Mouse (Mus musculus) heart, embryonic 14.5 days (tissue): ENCODE results near the gene Traf7. TPM values are rescaled to one million over a fixed set of nuclear protein-coding genes. Genes with fewer than 3 reads are reported as not detected.
A peak's percentile ranks its signal among the peaks of the same experiment; 100 is the strongest.

ENCODE experiments used
- ATAC-seq: fragments of 200-750 bp; cut with Nextera tagmentation; 2 replicates; pipeline ENCODE4 v1.8.0; 2017; ENCODE audit warnings: low read depth, moderate TSS enrichment; ENCODE audit not compliant: insufficient number of reproducible peaks, insufficient read depth, low FRiP score
- H3K27ac ChIP-seq, 2 experiments: fragments of 200-500 bp in 1 of 2; fragments of 300-500 bp in 1 of 2; sonication (generic) in 1 of 2; replicated peaks in 1 of 2; 2 replicates each; pipeline ENCODE4 v1.5.1; 2012 to 2014; ENCODE audit warnings: low read depth in 2 of 2, low read length in 2 of 2, control low read depth in 1 of 2, mild to moderate bottlenecking in 1 of 2, mixed read lengths in 1 of 2; ENCODE audit not compliant: control insufficient read depth in 1 of 2, insufficient read depth in 1 of 2
- H3K27me3 ChIP-seq: fragments of 300-500 bp; sonication (generic); 2 replicates; pipeline ENCODE4 v1.6.1; 2014; ENCODE audit warnings: mild to moderate bottlenecking, low read length, control low read depth; ENCODE audit not compliant: control insufficient read depth, insufficient read depth
- H3K36me3 ChIP-seq: fragments of 300-500 bp; sonication (generic); 2 replicates; pipeline ENCODE4 v1.6.1; 2014; ENCODE audit warnings: mild to moderate bottlenecking, control low read depth, low read length, mixed read lengths; ENCODE audit not compliant: control insufficient read depth, insufficient read depth
- H3K4me1 ChIP-seq, 2 experiments: fragments of 200-500 bp in 1 of 2; fragments of 300-500 bp in 1 of 2; sonication (generic) in 1 of 2; 2 replicates each; pipeline ENCODE4 v1.6.1; 2012 to 2014; ENCODE audit warnings: low read length in 2 of 2, control low read depth in 1 of 2, mixed read lengths in 1 of 2; ENCODE audit not compliant: control insufficient read depth in 2 of 2, insufficient read depth in 2 of 2
- H3K4me2 ChIP-seq: fragments of 300-500 bp; sonication (generic); 2 replicates; pipeline ENCODE4 v1.6.1; 2014; ENCODE audit warnings: mild to moderate bottlenecking, low read length
- H3K4me3 ChIP-seq, 2 experiments: fragments of 200-500 bp in 1 of 2; fragments of 300-500 bp in 1 of 2; sonication (generic) in 1 of 2; 2 replicates each; pipeline ENCODE4 v1.5.1; 2012 to 2014; ENCODE audit warnings: low read length in 2 of 2, mild to moderate bottlenecking in 2 of 2, control low read depth in 1 of 2, low read depth in 1 of 2, moderate library complexity in 1 of 2; ENCODE audit not compliant: control insufficient read depth in 1 of 2, insufficient read depth in 1 of 2
- H3K9ac ChIP-seq: fragments of 300-500 bp; sonication (generic); 2 replicates; pipeline ENCODE4 v1.6.1; 2014; ENCODE audit warnings: mild to moderate bottlenecking, low read length
- H3K9me3 ChIP-seq: fragments of 300-500 bp; sonication (generic); 2 replicates; pipeline ENCODE4 v1.6.1; 2016; ENCODE audit warnings: low read length, control low read depth; ENCODE audit not compliant: control insufficient read depth
- WGBS: fragments of 180-500 bp; shearing (Covaris S2); extraction: QIAGEN DNeasy Blood & Tissue Kit; methylation state at CpG from one replicate; pipeline ENCODE4 v1.1.7; 2014; 5-methylcytosine and 5-hydroxymethylcytosine counted together
- polyA plus RNA-seq: library from polyadenylated mRNA; unstranded; fragments of >200 nt; fragmentation: Nextera tagmentation; extraction: Ambion mirVana; gene quantifications from 2 replicates; pipeline ENCODE4 v1.2.1, GENCODE M21; 2014

Traf7 gene
- polyA plus RNA-seq, 1 experiment from 2014 or later, result 68.8 TPM

DNA sequence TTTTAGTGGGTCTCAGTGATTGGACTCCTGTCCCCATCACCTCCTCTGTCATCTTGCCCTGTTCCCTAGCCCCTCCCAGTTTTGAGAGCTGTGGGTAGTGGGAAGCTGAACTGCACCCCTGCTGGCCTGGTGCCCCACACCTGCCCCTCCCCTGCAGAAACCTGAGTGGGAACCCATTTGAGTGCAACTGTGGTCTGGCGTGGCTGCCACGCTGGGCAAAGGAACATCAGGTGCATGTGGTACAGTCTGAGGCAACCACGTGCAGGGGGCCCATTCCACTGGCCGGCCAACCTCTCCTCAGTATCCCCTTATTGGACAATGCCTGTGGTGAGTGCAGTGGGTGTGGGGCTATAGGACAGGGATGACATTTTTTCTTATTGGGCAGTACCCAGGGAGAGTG, 36.7 kb upstream of the Traf7 start:
- WGBS, result 86% methylated on average over 4 of the region's 4 CpGs
- Histone ChIP-seq H3K4me1 (peaks cover 18 to 21% of the 10 kb centered on the region in 2 experiments), H3K27ac (no peak overlapping the region), H3K27me3 (no peaks in the 10 kb centered on the region), H3K4me2 (no peak overlapping the region), H3K9me3 (no peaks in the 10 kb centered on the region), H3K9ac (no peak overlapping the region), H3K36me3 (peaks cover 37% of the 10 kb centered on the region), H3K4me3 (no peak overlapping the region)
- ATAC-seq, result no peak

DNA sequence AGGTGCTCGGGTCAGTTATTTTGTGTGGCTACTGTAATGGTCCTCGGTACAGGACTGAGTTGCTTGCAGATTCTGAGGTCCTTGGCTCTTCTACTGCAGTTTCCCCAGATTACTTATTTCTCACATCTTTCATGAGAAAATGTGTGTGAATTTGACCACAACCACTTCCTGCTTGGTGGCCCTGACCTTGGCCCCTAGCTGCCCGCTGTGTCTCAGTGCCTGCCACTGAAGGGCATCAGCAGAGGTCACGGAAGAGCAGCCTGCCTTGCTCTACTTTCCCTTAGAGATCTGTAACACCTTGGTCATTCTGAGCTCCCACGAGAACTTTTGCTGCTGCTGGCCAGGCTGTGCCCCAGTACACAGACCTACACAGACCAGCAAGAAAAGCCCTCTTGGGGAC, 35.9 kb upstream of the Traf7 start:
- H3K4me3 ChIP-seq, result no peak overlapping the region
- no peak for ATAC-seq
- H3K9ac ChIP-seq, result no peak overlapping the region
- peaks cover 29% of the 10 kb centered on the region for H3K36me3 ChIP-seq
- peaks cover 24 to 29% of the 10 kb centered on the region in 2 experiments for H3K4me1 ChIP-seq
- H3K27me3 ChIP-seq, result no peaks in the 10 kb centered on the region
- H3K4me2 ChIP-seq, result no peak overlapping the region
- 69% methylated on average over 5 of the region's 5 CpGs for WGBS
- H3K27ac ChIP-seq, result no peak overlapping the region
- H3K9me3 ChIP-seq, result no peaks in the 10 kb centered on the region

DNA sequence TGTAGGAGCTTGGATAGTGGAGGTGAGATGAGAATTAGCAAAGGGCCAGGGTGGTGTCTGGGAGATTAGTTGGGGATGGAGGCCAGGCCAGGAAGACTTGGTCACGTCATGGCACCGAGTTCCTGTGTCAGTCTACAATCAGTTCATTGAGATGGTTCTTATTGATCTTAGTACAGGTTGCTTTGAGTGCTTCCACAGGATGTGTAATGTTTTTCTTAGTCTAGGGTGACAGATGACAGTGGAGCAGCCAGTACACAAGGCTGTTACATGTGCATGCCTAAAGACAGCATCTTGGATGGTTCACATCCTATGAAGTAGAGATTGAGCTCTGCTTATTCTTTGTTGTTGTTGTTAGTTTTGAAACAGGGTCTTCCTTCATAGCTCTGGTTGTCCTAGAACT, 33.9 kb upstream of the Traf7 start:
- WGBS, result 77% methylated on average over 2 of the region's 2 CpGs
- H3K27ac ChIP-seq, result no peak overlapping the region
- H3K4me1 ChIP-seq, result peaks cover 24 to 29% of the 10 kb centered on the region in 2 experiments
- no peaks in the 10 kb centered on the region for H3K27me3 ChIP-seq
- H3K9ac ChIP-seq, result no peak overlapping the region
- ATAC-seq, result no peak
- peaks cover 17% of the 10 kb centered on the region for H3K36me3 ChIP-seq
- H3K9me3 ChIP-seq, result no peaks in the 10 kb centered on the region
- H3K4me2 ChIP-seq, result no peak overlapping the region
- H3K4me3 ChIP-seq, result no peak overlapping the region

DNA sequence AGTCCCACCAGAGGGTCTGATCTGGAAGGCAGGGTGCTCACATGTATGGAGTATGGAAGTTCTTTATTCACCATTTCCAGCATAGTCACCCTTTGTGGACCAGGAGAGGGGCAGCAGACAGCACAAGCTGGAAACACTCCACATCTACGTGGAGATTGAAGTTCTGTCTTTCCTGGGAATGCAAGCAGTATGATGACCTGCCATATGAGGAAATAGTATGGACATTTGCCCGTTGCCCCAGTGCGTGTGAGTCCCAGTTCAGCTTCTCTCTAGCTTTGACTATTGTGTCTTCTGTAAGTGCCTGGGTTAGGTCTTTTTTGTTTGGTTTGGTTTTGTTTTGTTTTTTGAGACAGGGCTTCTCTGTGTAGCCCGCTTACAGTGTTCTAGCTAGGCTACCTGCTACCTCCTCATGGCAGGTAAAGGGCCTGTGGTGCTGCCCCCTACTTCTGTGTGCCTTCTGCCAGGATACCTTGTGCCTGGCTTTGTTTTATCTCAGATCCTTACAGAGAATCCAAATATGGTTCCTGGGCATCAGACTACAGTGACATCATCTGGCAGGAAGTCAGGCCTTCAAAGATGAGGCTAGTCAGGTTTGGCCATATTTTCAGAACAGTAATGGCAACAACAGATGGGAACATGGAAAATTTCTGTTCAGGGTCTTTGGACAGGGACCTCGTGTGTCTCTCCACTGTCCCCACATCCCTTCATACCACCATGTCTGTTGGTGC, 32.7 kb upstream of the Traf7 start:
- 0 out of 4 replicates have a peak overlapping the region, but pooled peaks of 1 of the 2 experiments have one; percentile 5 for H3K27ac ChIP-seq

DNA sequence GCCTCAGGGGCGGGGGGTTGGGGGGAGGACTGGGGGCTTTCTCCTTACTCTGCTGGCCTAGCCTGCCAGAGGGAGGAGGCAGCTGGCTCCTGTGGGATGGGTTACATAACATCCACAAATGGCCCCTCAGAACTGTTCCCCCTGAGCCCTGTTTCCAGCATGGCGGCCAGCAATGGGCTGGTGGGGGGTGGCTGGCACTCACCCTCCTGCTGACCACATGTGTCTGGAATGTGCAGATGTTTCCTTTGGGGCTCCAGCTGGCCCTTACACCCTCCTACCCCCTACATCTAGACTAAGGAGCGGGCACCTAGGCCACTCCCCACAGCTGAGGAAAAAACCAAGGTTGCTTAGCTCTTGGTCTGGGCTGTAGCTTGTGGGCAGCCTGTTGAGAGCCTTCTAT, 31.4 kb upstream of the Traf7 start:
- Histone ChIP-seq H3K4me1 (peaks cover 24 to 28% of the 10 kb centered on the region in 2 experiments), H3K27me3 (no peaks in the 10 kb centered on the region), H3K9me3 (no peaks in the 10 kb centered on the region), H3K27ac (peak overlapping the region; percentile 53 to 72; a peak in 3 of 4 replicates), H3K4me3 (no peak overlapping the region), H3K4me2 (peak overlapping the region; percentile 33), H3K36me3 (no peaks in the 10 kb centered on the region), H3K9ac (no peak overlapping the region)
- WGBS, result 70% methylated on average over 3 of the region's 3 CpGs
- ATAC-seq, result 0 out of 2 replicates have a peak, but pooled peaks have one; percentile 34

More for the DNA sequence above, 32.7 kb upstream of the Traf7 start:
- Histone ChIP-seq H3K27me3 (no peaks in the 10 kb centered on the region), H3K4me1 (peaks cover 24 to 28% of the 10 kb centered on the region in 2 experiments), H3K4me3 (no peak overlapping the region), H3K36me3 (peaks cover 11% of the 10 kb centered on the region), H3K9ac (no peak overlapping the region), H3K4me2 (no peak overlapping the region), H3K9me3 (no peaks in the 10 kb centered on the region)
- no peak for ATAC-seq
- 73% methylated on average over 5 of the region's 5 CpGs for WGBS

DNA sequence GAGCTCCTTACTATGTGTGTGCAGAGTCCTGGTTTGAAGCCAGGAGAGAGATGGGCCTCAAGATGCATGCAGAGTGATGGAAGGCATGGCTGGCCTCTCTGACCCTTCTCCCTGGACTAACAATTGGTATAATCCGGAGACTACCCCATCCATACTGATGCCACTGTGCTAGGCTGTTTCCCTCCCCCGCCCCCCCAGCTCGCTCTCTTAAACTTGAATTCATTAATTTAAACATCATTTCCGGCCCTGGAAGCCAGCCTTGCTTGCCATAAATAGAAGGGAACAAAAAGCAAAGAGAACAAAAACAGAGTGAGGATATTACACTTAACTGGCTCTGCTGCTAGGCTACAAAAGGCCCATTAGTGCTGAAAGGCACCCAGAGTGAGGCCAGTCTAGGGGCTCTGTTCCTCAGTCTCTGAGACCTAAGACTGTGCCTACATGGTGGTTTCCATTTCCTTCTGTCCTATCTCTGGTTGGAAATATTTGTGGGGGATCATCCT, 30.9 kb upstream of the Traf7 start:
- no peak overlapping the region for H3K4me3 ChIP-seq
- 65% methylated on average over 4 of the region's 4 CpGs for WGBS
- no peaks in the 10 kb centered on the region for H3K9me3 ChIP-seq
- peak overlapping the region; percentile 33 for H3K4me2 ChIP-seq
- H3K9ac ChIP-seq, result no peak overlapping the region
- no peaks in the 10 kb centered on the region for H3K36me3 ChIP-seq
- H3K27ac ChIP-seq, result peak overlapping the region; percentile 52 to 72
- ATAC-seq, result 0 out of 2 replicates have a peak, but pooled peaks have one; percentile 30
- no peaks in the 10 kb centered on the region for H3K27me3 ChIP-seq
- peaks cover 21 to 28% of the 10 kb centered on the region in 2 experiments for H3K4me1 ChIP-seq

DNA sequence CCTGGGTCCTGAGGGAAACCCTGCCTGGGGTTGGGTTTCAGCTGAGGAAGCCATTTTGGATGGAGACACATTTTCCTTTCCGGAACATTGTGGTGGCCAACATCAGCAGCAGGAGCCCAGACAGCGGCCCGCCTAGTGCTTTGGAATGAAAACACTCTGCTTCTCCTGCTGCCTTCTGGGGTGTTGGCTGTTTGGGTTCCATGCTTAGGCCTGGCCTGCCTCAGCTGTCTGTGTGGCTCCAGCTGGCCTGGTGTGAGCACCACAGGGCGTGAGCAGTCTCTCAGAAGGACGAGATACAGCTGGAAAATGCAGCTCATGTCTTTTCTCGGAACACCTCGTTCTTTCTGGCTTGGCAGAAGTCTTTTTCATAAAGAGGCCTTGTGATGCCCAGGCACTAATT, 29.4 kb upstream of the Traf7 start:
- Histone ChIP-seq H3K4me3 (no peak overlapping the region), H3K9ac (no peak overlapping the region), H3K27ac (0 out of 4 replicates have a peak overlapping the region, but pooled peaks of 1 of the 2 experiments have one; percentile 19), H3K9me3 (no peaks in the 10 kb centered on the region), H3K4me2 (no peak overlapping the region), H3K36me3 (no peaks in the 10 kb centered on the region), H3K4me1 (peaks cover 20 to 28% of the 10 kb centered on the region in 2 experiments), H3K27me3 (no peaks in the 10 kb centered on the region)
- 0 out of 2 replicates have a peak, but pooled peaks have one; percentile 22 for ATAC-seq
- 73% methylated on average over 7 of the region's 7 CpGs for WGBS
